Mouse (Mus musculus): ENCODE measurements around the gene Bcat2. TPM values are rescaled to one million over a fixed set of nuclear protein-coding genes. Genes with fewer than 3 reads are reported as not detected.
"Not testable (repeated sequence)": the region's sequence is repeated elsewhere in the genome, so short reads cannot be mapped to it uniquely, and the experiment has no call there.

Bcat2 gene
- 100 to 1,000 TPM; 225 to 264 TPM for total RNA-seq (2021)
- long read RNA-seq, experiment 1, transcript Bcat2-201 (11 exons, 1,772 nt), result major isoform, 126 of 149 reads
- long read RNA-seq, experiment 1, partial matches to known transcripts, result 16 of 149 reads
- long read RNA-seq, experiment 1, other reads (novel, unspliced or antisense), result 6 of 149 reads
- long read RNA-seq, experiment 2, transcript Bcat2-201 (11 exons, 1,772 nt), result major isoform, 72 of 87 reads
- long read RNA-seq, experiment 2, partial matches to known transcripts, result 15 of 87 reads
- long read RNA-seq, experiment 2, other reads (novel, unspliced or antisense), result 0 of 87 reads

DNA sequence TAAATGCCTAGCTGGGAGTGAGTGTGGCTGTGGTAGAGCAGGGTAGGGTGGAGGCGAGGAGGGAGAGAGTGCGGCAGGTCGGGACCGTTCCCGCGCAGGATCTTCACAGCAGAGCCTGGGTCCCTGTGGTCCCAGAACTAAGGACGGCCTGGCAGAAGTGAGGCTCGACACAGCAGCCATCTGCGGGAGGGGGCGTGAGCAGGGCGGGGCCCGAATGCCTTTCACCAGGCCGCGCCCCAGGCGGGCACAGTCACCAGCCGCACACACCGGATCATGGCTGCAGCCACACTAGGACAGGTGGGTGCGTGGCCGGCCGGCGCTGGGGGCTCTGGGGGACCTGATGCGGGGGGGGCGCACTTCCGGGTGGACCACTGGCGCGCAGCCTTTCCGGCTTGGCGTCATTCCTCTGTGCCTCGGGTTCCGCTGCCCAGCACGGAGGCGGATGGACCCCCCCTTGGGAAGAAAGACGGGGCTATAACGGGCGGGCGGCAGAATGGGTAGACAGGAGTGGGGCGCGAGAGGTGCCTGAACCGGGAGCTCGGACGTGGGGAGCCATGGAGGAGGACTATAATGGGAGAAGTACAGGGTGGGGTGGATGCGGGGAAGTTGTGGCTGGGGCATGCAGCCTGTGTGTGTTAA lies at the start of gene Bcat2:
Gene Bcat2 (plus strand): TSS at position 51 of the 639 bp plus-strand sequence.
- DNase-seq, result peak; percentile 85

DNA sequence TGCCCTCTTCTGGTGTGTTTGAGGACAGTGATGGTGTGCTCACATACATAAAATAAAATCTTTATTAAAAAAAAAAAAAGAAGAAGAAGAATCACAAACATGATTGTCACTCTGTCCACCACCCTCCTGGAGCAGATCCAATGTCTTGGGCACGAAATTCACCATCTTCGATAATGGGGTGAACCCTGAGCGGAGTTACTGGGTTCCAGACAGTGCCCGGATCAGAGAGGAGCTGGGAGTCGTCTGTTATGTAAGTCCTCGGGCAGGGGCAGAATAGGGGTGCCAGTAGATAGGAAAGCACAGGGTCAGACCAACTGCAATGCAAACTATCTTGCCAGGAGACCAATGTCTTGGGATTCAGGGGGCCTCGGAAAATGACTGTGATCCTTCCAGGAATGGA lies 49.3 kb upstream of the Bcat2 start:
- no peak for DNase-seq

DNA sequence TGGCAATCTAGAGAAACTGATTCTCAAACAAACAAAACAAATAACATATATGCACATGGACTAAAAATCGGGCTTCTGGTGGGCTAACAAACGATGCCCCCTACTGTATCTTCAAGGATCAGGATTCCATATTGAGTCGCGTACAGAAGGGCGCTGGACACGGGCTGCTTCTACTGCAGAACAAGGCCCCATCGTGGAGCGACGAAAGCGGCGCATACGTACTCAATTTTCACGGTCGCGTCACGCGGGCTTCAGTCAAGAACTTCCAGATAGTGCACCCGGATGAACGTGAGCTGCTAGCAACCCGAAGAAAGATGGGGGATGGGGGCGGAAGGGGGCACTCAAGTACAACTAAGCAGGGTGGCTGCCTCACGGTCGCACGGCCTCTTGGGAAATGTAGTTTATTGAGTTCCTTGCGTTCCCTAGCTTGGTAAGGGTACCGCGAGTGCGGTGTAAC lies 48.2 kb upstream of the Bcat2 start:
- DNase-seq, result peak; percentile 93 to 94

- DNase-seq, result no peak
Observed at GRCm38 (mm10) chr7:45522194-45522752, 47.7 kb upstream of the Bcat2 start.

DNA sequence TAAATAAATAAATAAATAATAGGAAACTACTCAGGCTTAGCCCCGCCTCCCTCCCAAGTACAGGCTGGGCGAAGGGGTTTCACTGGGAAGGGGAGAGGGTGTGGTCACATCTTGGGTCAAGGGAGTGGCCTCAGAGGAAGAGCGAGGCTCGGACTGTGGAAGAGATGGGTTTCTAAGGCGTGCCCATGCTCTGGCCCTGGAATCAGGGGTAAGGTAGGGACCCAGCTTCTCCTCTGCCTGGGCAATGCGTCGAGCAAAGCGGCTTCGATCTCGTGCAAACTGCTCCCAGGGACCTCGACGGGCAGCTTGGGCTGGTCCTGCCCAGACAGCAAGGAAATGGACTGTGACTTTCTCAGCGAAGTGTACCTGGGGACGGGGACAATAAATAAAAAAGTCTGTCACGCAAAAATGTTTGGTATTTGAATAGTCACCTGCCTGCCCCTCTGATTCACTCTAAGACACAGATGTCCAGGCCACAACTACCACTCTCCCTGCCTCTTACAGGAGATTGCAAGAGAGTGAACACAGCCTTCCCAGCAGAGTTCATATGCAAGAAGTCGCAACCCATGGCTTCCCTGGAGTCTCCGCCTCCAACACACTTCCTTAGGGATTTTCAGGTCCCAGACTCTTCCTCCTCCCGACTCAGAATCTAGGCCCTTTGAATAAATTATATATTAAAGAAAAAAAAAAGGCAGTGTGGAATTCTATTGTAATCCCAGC lies 46.8 kb upstream of the Bcat2 start:
- peak in 1 of 2 experiments; percentile 33 for DNase-seq

DNA sequence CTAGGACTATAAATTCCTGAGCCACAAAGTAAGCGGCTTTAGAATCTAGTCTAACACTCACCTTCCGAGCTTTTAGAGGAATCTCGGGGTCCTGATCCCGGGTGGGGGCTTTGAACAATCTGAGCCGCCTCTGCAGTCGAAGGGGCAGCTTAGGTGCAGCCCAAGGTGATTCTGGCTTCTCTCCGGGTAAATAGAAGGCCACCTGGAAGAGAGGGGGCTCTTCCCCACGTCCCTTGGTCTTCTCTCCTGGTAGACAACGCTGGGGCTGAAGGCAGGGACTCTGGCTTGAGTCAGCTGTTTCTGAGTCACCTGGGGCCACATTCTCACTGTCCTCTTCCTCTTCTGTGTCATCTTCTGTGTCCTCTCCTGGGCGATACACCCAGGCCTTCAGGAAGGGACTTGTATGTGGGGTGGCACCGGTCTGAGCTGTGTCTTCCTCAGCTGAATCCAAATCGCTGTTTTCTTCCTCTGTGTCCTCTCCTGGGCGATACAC lies 46.2 kb upstream of the Bcat2 start:
- DNase-seq, result no peak

DNA sequence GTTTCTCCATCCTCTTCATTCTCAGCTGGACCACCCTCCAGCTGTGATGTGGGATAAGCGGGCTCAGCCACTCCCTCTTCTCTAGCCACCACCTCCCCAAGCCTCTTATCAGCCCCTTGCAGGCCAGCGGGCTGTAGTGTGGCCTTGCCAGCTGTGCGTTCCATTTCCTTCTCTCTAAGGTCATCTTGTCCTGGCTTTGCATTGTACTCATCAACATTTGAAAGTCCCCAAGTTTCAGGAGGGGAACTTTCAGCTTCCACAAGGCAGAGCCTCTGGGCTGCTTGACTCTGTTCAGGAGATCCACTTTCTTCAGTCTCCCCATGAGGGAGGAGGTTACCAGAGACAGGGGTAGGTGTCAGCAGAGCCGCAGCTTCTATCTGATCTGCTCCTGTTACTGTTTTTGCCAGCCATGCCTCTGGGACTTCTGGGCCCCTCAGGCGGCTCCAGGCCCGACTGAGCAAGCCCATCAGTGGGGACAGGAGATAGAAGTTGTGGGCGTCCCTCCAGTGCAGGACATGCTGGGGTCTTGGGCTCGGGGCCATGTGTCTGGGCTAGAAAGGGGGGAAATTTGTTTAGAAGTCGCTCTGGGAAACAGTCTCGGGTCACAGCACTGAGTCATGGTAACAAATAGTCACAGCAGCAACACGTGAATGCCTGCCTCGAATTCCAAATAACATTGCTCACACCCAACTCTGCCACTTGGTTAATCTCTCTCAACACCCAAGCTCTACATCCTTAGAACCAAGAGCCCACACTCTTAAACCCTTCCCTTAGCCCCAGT lies 44.9 kb upstream of the Bcat2 start:
- DNase-seq, result peak; percentile 77 to 82

DNA sequence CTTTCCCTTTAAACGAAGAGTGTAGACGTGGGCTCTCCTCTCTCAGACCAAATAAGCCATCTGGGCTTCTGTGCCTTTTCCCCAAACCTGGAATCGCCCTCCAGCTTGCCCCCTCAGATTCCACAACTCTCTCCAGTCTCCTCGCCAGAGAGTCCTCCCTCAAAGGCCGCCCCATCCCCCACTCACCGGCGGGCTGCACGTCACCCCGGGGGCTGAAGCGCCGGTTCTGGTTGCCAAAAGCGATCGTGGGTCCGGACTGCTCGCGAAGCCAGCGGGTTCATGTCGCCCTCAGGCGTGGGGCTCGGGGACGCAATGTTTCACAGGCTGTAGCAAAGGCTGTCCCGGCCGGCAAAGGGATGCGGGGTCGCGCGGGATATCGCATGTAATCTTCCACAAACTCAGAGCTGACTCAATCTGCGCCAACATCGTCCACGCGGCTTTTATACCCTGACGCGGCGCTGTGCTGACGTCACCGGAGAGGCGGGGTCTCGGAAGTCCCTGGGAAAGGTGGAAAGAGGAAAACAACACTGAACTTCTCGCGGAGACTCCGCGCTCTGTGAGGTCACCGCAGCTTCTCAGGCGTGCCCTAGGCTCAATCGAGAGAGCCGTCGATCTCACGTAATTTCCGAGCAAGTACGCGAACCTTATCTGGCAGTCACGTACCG lies 44.0 kb upstream of the Bcat2 start, which contains the start of the genes Ppp1r15a and Plekha4:
Gene Ppp1r15a (minus strand): TSS at position 460 of the 665 bp plus-strand sequence.
Gene Plekha4 (plus strand): TSS at position 522 of the 665 bp plus-strand sequence.
- DNase-seq, result peak; percentile 97 to 99

- peak; percentile 46 to 51 for DNase-seq
Observed at GRCm38 (mm10) chr7:45526474-45527120, 43.4 kb upstream of the Bcat2 start.

DNA sequence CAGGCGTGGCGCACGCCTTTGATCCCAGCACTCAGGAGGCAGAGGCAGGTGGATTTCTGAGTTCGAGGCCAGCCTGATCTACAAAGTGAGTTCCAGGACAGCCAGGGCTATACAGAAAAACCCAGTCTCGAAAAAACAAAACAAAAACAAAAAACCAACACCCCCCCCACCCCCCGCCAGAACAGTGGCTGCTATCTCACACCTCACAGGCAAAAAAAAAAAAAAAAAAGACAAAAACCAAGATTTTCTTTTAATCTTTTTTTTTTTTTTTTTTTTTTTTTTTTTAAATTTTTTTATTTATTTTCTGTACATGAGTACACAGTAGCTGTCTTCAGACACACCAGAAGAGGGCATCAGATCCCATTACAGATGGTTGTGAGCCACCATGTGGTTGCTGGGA lies 42.8 kb upstream of the Bcat2 start:
- not testable (repeated sequence) for DNase-seq

GRCm38 (mm10) chr7:45529461-45529860 lies 40.5 kb upstream of the Bcat2 start:
- DNase-seq, result peak; percentile 51 to 58

DNA sequence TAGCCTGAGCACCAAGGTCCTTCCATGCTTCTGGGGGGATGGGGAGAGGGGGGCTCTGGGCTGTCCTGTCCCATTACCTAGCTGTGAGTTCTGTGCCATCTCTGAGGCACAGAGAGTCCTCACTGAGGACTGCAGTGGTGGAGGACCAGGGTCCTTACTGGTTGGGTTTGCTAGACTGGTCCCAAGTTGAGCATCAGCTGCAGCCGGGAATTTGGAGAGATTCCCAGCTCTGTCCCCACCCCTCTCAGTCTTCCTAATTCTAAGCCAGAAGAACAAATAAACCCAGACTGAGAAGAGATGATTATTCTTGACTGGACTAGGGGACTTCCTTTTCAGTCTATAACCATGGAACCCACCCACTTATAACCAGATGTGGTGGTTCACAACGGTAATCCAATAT lies 39.3 kb upstream of the Bcat2 start:
- DNase-seq, result peak; percentile 50

DNA sequence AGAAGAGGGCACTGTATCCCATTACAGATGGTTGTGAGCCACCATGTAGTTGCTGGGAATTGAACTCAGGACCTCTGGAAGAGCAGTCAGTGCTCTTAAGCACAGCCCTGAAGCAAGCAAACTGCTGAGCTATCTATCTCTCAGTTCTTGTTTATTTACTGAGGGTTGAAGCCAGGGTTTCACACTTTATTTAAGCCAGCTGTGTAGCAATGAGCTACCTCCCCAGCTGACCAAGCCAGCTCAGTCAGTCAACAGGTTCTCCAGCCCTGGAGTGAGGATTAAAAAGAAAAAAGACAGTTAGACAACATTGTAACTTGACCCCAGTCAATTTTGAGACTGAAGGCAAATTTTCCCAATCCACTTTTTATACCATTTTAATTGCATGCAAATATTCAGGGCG lies 34.3 kb upstream of the Bcat2 start:
- no peak for DNase-seq

DNA sequence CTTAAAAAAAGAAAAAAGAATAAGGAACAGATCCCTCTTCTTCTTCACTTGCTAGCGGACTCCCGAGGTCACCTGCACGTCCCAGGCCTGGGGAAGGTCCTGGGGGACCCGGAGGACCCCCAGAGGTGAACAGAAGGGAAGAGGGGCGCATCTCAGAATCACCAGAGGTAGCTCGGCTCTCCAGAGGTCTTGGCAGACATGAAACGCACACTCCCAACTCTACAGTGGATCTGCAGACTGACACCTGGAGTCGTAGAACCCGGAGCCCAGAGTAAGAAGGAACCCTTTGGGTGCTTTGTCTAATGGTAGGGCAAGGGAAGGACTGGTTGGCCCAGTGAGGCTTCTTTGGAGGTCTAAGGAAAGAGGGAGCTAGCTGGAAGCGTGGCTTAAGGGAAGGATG lies 32.4 kb upstream of the Bcat2 start:
- no peak for DNase-seq

DNA sequence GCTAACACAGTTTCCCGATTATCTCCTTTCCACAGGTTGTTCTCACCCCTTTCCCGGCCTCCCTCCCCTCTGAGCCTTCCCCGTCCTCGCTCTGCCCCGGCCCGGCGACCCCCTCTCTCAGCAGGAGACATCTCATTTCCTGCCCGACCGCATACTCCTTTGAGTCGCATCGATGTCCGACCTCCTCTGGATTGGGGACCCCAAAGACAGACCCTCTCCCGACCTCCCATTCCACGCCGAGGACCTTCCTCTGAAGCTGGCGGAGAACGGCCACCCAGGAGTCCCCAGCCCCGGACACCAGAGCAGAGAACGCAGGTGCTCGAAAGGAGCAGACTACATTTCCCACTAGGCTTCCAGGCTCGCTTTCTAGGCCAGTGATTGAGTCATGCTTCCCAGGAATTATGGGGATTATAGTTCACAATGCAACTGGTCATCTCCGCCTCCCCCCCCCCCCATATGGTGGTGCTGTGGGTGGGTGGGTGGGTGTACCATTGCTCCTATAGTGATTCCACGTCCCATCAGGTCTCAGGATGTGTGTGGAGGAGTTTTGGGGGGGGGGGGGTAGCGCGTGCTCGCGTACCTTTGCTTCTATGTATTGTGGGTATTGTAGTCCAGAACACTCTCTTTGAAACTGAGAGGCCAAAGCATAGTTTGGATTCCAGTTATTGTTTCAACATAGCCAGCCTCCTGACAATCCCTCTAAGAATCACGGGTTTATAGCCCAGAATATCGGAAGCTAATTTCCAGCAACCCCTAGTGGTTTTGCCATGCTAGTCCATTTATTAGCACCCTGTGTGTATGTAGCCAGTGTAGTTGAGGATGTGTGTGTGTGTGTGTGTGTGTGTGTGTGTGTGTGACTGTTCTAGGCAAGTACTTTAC lies 31.6 kb upstream of the Bcat2 start:
- peak; percentile 72 to 73 for DNase-seq

GRCm38 (mm10) chr7:45539095-45539494 lies 30.9 kb upstream of the Bcat2 start:
- DNase-seq, result no peak

DNA sequence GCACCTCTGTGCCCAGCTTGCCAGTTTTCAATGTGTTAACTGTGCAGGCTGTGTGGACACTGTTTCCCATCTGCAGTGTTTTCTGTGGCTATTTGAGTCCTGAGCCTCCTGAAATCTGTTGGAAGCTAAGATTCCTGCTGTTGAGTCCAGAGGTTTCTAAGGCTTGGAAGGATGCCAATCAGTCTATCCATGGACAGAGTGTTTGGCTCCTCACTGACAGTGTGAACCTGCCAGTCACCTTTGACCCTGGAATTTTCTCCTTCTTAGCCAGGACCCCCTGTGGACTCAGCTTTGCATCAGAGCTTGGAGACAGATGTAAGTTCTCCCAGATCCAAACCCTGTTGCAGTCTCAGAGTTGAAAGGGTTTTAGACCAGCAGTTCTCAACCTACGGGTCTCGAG lies 29.7 kb upstream of the Bcat2 start:
- no peak for DNase-seq

- DNase-seq, result no peak
Observed at GRCm38 (mm10) chr7:45544525-45544924, 25.4 kb upstream of the Bcat2 start.

Measured in heart, adult 18-20 months (tissue).